Mouse (Mus musculus): ENCODE data around the gene Adamts6. TPM values are rescaled to one million over a fixed set of nuclear protein-coding genes. Genes with fewer than 3 reads are reported as not detected.

The Adamts6 gene
- polyA plus RNA-seq, 1 experiment from 2014 or later = 7.1 TPM

DNA sequence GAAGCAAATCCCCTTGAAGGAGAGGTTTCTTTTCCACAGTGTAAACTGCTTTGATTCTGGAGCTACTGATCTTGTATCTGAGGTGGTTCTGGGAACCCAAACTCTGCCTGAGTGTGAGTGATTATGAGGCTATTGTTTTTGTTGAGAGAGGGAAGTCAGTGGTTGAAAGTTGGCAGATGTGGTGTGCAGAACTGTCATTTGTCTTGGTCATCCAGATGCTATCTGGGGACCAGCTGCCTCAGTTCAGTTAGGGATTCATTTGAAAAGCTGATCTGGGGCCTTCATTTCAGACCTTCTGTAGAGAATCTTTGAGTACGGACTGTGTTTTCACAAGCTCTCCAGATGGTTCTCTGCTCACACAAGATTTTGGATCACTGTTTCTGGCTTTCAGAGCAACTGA is 159.3 kb downstream of the Adamts6 start:
- Histone ChIP-seq H3K27ac (ENCODE audit: low read depth, low read length) (no peak overlapping the region), H3K4me2 (no peak overlapping the region), H3K4me1 (ENCODE audit: control insufficient read depth, insufficient read depth, low read length) (no peaks in the 10 kb centered on the region), H3K27me3 (ENCODE audit: control insufficient read depth, insufficient read depth, low read length) (no peaks in the 10 kb centered on the region), H3K36me3 (ENCODE audit: control insufficient read depth, insufficient read depth, low read length) (peaks cover 7% of the 10 kb centered on the region), H3K9ac (ENCODE audit: low read depth, low read length) (no peak overlapping the region), H3K9me3 (replicated peaks; ENCODE audit: control insufficient read depth, low read length) (no peaks in the 10 kb centered on the region), H3K4me3 (ENCODE audit: low read depth, low read length) (no peak overlapping the region)
- 80% methylated on average over 1 of the region's 1 CpGs for WGBS (ENCODE audit: insufficient replicate concordance)
- no peak for ATAC-seq (replicated peaks; ENCODE audit: insufficient number of reproducible peaks, low FRiP score, low TSS enrichment)

- no peaks in the 10 kb centered on the region for H3K9me3 ChIP-seq (replicated peaks; ENCODE audit: control insufficient read depth, low read length)
- H3K4me2 ChIP-seq = no peak overlapping the region
- no peaks in the 10 kb centered on the region for H3K27me3 ChIP-seq (ENCODE audit: control insufficient read depth, insufficient read depth, low read length)
- H3K9ac ChIP-seq (ENCODE audit: low read depth, low read length) = no peak overlapping the region
- H3K27ac ChIP-seq (ENCODE audit: low read depth, low read length) = no peak overlapping the region
- peaks cover 7% of the 10 kb centered on the region for H3K36me3 ChIP-seq (ENCODE audit: control insufficient read depth, insufficient read depth, low read length)
- ATAC-seq (replicated peaks; ENCODE audit: insufficient number of reproducible peaks, low FRiP score, low TSS enrichment) = no peak
- no peaks in the 10 kb centered on the region for H3K4me1 ChIP-seq (ENCODE audit: control insufficient read depth, insufficient read depth, low read length)
- no peak overlapping the region for H3K4me3 ChIP-seq (ENCODE audit: low read depth, low read length)
Measured at GRCm38 (mm10) chr13:104447470-104447869, 159.8 kb downstream of the Adamts6 start.

DNA sequence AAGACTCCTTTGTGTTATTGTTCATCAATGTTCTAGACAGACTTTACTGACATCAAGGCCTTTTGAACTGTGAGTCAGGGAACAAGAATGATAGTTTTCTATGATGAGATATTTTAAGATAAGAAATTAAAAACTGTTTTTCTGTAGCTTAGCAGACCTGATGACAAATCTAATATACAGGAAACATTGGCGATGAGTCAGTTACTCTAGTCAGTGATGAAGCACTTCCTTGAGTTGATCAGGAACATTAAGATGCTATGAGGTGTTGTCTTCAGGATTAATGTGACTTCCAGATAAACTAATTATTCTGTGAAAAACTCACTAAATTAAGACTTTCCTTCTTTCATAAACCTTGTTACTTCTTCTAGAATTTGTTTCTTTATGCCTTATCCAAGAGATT is 160.7 kb downstream of the Adamts6 start:
- no peak overlapping the region for H3K9ac ChIP-seq (ENCODE audit: low read depth, low read length)
- H3K9me3 ChIP-seq (replicated peaks; ENCODE audit: control insufficient read depth, low read length) = no peaks in the 10 kb centered on the region
- no peak overlapping the region for H3K4me3 ChIP-seq (ENCODE audit: low read depth, low read length)
- no peak overlapping the region for H3K4me2 ChIP-seq
- no peak overlapping the region for H3K27ac ChIP-seq (ENCODE audit: low read depth, low read length)
- H3K4me1 ChIP-seq (ENCODE audit: control insufficient read depth, insufficient read depth, low read length) = no peaks in the 10 kb centered on the region
- H3K27me3 ChIP-seq (ENCODE audit: control insufficient read depth, insufficient read depth, low read length) = no peaks in the 10 kb centered on the region
- no peak for ATAC-seq (replicated peaks; ENCODE audit: insufficient number of reproducible peaks, low FRiP score, low TSS enrichment)
- 88% methylated on average over 1 of the region's 1 CpGs for WGBS (ENCODE audit: insufficient replicate concordance)
- H3K36me3 ChIP-seq (ENCODE audit: control insufficient read depth, insufficient read depth, low read length) = peaks cover 7% of the 10 kb centered on the region

DNA sequence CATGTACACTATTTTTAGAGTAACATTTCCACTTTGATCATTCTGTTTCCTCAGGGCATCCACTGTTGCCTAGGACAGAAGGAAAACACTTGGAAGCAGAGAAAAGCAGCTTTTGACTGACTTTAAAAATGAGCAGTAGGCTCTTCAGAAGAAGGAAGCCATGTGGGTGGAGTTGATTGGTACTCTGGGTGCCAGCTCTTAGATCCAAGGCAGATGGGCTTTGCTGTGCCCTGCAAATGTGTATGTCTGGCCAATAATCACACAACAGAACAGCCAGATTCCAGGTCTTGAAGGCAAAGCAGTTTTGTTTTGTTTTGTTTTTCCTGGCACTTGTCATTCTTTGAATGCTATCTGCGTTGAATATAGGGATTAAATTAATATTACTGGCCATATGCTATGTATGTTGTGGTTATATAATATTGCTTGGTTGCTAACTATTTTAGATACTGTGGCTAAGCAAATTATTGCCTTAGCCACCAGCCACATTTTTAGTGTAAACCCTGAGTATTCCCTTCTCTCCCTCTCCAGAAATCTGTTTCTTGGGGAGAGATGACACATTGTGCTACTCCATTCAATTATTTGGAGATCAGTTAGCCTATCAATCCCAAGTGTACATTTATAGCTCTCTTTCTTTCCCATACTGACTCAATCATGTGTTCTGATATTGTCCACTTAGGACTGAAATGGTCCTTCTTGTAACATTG is 165.8 kb downstream of the Adamts6 start:
- H3K36me3 ChIP-seq (ENCODE audit: control insufficient read depth, insufficient read depth, low read length) = no peaks in the 10 kb centered on the region
- no peak overlapping the region for H3K4me2 ChIP-seq
- no peak for ATAC-seq (replicated peaks; ENCODE audit: insufficient number of reproducible peaks, low FRiP score, low TSS enrichment)
- H3K4me3 ChIP-seq (ENCODE audit: low read depth, low read length) = no peak overlapping the region
- H3K27ac ChIP-seq (ENCODE audit: low read depth, low read length) = no peak overlapping the region
- WGBS (ENCODE audit: insufficient replicate concordance) = 95% methylated on average over 1 of the region's 1 CpGs
- H3K4me1 ChIP-seq (ENCODE audit: control insufficient read depth, insufficient read depth, low read length) = no peaks in the 10 kb centered on the region
- H3K27me3 ChIP-seq (ENCODE audit: control insufficient read depth, insufficient read depth, low read length) = no peaks in the 10 kb centered on the region
- H3K9me3 ChIP-seq (replicated peaks; ENCODE audit: control insufficient read depth, low read length) = no peaks in the 10 kb centered on the region
- no peak overlapping the region for H3K9ac ChIP-seq (ENCODE audit: low read depth, low read length)

GRCm38 (mm10) chr13:104460287-104460686 is 172.7 kb downstream of the Adamts6 start:
- no peaks in the 10 kb centered on the region for H3K36me3 ChIP-seq (ENCODE audit: control insufficient read depth, insufficient read depth, low read length)
- no peaks in the 10 kb centered on the region for H3K27me3 ChIP-seq (ENCODE audit: control insufficient read depth, insufficient read depth, low read length)
- H3K9ac ChIP-seq (ENCODE audit: low read depth, low read length) = no peak overlapping the region
- no peak overlapping the region for H3K27ac ChIP-seq (ENCODE audit: low read depth, low read length)
- no peak overlapping the region for H3K4me3 ChIP-seq (ENCODE audit: low read depth, low read length)
- ATAC-seq (replicated peaks; ENCODE audit: insufficient number of reproducible peaks, low FRiP score, low TSS enrichment) = no peak
- H3K4me1 ChIP-seq (ENCODE audit: control insufficient read depth, insufficient read depth, low read length) = no peaks in the 10 kb centered on the region
- H3K4me2 ChIP-seq = no peak overlapping the region
- no peaks in the 10 kb centered on the region for H3K9me3 ChIP-seq (replicated peaks; ENCODE audit: control insufficient read depth, low read length)
- WGBS (ENCODE audit: insufficient replicate concordance) = 67% methylated on average over 1 of the region's 1 CpGs

DNA sequence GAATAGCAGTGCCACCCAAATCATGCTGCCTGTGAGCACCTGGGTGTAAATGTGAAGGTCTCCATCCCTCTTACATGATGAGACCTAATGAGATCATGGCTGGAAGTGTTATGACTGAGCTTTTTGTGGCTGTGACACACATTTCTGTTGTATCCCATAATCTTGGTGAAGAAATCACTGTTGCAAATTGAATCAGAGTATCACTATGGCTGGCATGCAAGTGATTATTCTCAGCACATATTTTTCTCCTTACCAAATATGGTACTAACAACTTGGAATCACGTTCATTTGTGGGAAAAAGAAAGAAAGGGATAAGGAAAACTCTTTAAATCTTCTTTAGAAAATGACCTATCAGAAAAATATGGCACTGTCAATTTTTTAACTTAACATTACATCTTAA is 180.4 kb downstream of the Adamts6 start:
- Histone ChIP-seq H3K4me3 (ENCODE audit: low read depth, low read length) (no peak overlapping the region), H3K9ac (ENCODE audit: low read depth, low read length) (no peak overlapping the region), H3K4me1 (ENCODE audit: control insufficient read depth, insufficient read depth, low read length) (no peaks in the 10 kb centered on the region), H3K27ac (ENCODE audit: low read depth, low read length) (no peak overlapping the region), H3K27me3 (ENCODE audit: control insufficient read depth, insufficient read depth, low read length) (no peaks in the 10 kb centered on the region), H3K9me3 (replicated peaks; ENCODE audit: control insufficient read depth, low read length) (no peaks in the 10 kb centered on the region), H3K36me3 (ENCODE audit: control insufficient read depth, insufficient read depth, low read length) (no peaks in the 10 kb centered on the region), H3K4me2 (no peak overlapping the region)
- no peak for ATAC-seq (replicated peaks; ENCODE audit: insufficient number of reproducible peaks, low FRiP score, low TSS enrichment)
- 71% methylated on average over 1 of the region's 1 CpGs for WGBS (ENCODE audit: insufficient replicate concordance)

GRCm38 (mm10) chr13:104476285-104476956 is 188.8 kb downstream of the Adamts6 start:
- 73% methylated on average over 9 of the region's 9 CpGs for WGBS (ENCODE audit: insufficient replicate concordance)
- no peaks in the 10 kb centered on the region for H3K27me3 ChIP-seq (ENCODE audit: control insufficient read depth, insufficient read depth, low read length)
- H3K4me1 ChIP-seq (ENCODE audit: control insufficient read depth, insufficient read depth, low read length) = no peaks in the 10 kb centered on the region
- H3K4me2 ChIP-seq = no peak overlapping the region
- H3K36me3 ChIP-seq (ENCODE audit: control insufficient read depth, insufficient read depth, low read length) = no peaks in the 10 kb centered on the region
- no peaks in the 10 kb centered on the region for H3K9me3 ChIP-seq (replicated peaks; ENCODE audit: control insufficient read depth, low read length)
- H3K4me3 ChIP-seq (ENCODE audit: low read depth, low read length) = no peak overlapping the region
- ATAC-seq (replicated peaks; ENCODE audit: insufficient number of reproducible peaks, low FRiP score, low TSS enrichment) = no peak
- H3K27ac ChIP-seq (ENCODE audit: low read depth, low read length) = no peak overlapping the region
- H3K9ac ChIP-seq (ENCODE audit: low read depth, low read length) = no peak overlapping the region

GRCm38 (mm10) chr13:104482426-104483089 is 194.9 kb downstream of the Adamts6 start:
- no peak for ATAC-seq (replicated peaks; ENCODE audit: insufficient number of reproducible peaks, low FRiP score, low TSS enrichment)
- no peaks in the 10 kb centered on the region for H3K4me1 ChIP-seq (ENCODE audit: control insufficient read depth, insufficient read depth, low read length)

More at GRCm38 (mm10) chr13:104482426-104483089, 194.9 kb downstream of the Adamts6 start:
- Histone ChIP-seq H3K4me3 (ENCODE audit: low read depth, low read length) (no peak overlapping the region), H3K9me3 (replicated peaks; ENCODE audit: control insufficient read depth, low read length) (no peaks in the 10 kb centered on the region), H3K36me3 (ENCODE audit: control insufficient read depth, insufficient read depth, low read length) (no peaks in the 10 kb centered on the region), H3K9ac (ENCODE audit: low read depth, low read length) (no peak overlapping the region), H3K4me2 (no peak overlapping the region), H3K27ac (ENCODE audit: low read depth, low read length) (no peak overlapping the region), H3K27me3 (ENCODE audit: control insufficient read depth, insufficient read depth, low read length) (no peaks in the 10 kb centered on the region)
- 75% methylated on average over 8 of the region's 8 CpGs for WGBS (ENCODE audit: insufficient replicate concordance)
